Mouse (Mus musculus) myocyte (in vitro differentiated cells): ENCODE results near the gene Acp4.
"Not testable (repeated sequence)": the region's sequence is repeated elsewhere in the genome, so short reads cannot be mapped to it uniquely, and the experiment has no call there.

Source experiments
- CEBPB ChIP-seq: IDR thresholded peaks from 2 replicates; pipeline ENCODE4 v1.6.1; 2011; ENCODE audit warnings: mild to moderate bottlenecking, moderate library complexity; ENCODE audit not compliant: poor library complexity, insufficient read depth, severe bottlenecking
- E2F4 ChIP-seq: IDR thresholded peaks from one replicate; pipeline ENCODE4 v1.6.1; 2011; ENCODE audit warnings: mild to moderate bottlenecking, control low read depth, moderate library complexity; ENCODE audit not compliant: insufficient read depth
- MAX ChIP-seq: IDR thresholded peaks from one replicate; pipeline ENCODE4 v1.6.1; 2011; ENCODE audit warnings: low read depth, mild to moderate bottlenecking, control low read depth
- MYOD1 ChIP-seq, 3 experiments: IDR thresholded peaks; one replicate each; pipeline ENCODE4 v1.6.1; 2011; ENCODE audit warnings: control low read depth in 2 of 3, low read depth in 2 of 3, mild to moderate bottlenecking in 2 of 3, moderate library complexity in 1 of 3; ENCODE audit not compliant: insufficient read length in 2 of 3, control insufficient read depth in 1 of 3
- POLR2A ChIP-seq: IDR thresholded peaks from one replicate; pipeline ENCODE4 v1.6.1; 2011; ENCODE audit warnings: low read depth, mild to moderate bottlenecking, control low read depth, moderate library complexity; ENCODE audit not compliant: insufficient read length
- POLR2AphosphoS2 ChIP-seq: IDR thresholded peaks from one replicate; pipeline ENCODE4 v1.6.1; 2011; ENCODE audit warnings: low read depth, control low read depth; ENCODE audit not compliant: insufficient read length
- REST ChIP-seq: IDR thresholded peaks from one replicate; pipeline ENCODE4 v1.6.1; 2011; ENCODE audit warnings: mild to moderate bottlenecking, control low read depth, moderate library complexity; ENCODE audit not compliant: insufficient read depth, insufficient read length
- SRF ChIP-seq: IDR thresholded peaks from one replicate; pipeline ENCODE4 v1.6.1; 2011; ENCODE audit warnings: low read depth; ENCODE audit not compliant: control insufficient read depth, insufficient read length
- TCF12 ChIP-seq: IDR thresholded peaks from one replicate; pipeline ENCODE4 v1.6.1; 2011; ENCODE audit warnings: mild to moderate bottlenecking, control low read depth; ENCODE audit not compliant: poor library complexity, insufficient read depth, severe bottlenecking
- USF1 ChIP-seq: IDR thresholded peaks from one replicate; pipeline ENCODE4 v1.6.1; 2011; ENCODE audit warnings: low read depth, mild to moderate bottlenecking, control low read depth, moderate library complexity

- TF ChIP-seq SRF; MAX; POLR2A; CEBPB; POLR2AphosphoS2; TCF12; USF1; REST; MYOD1 (IDR thresholded peaks at IDR 0.05; ENCODE audit: control insufficient read depth in 1 of 3, insufficient read length in 2 of 3, low read depth in 2 of 3); E2F4: not testable (repeated sequence)
Measured at GRCm38 (mm10) chr7:44297501-44297900, 40.3 kb upstream of the Acp4 start.
